Mouse (Mus musculus) intestine, embryonic 14.5 days (tissue): Measurements from ENCODE around the gene Matn1. TPM values are rescaled to one million over a fixed set of nuclear protein-coding genes. Genes with fewer than 3 reads are reported as not detected.

Experiments used
- ATAC-seq: fragments of 200-750 bp; cut with Nextera tagmentation; replicated peaks from 2 replicates; pipeline ENCODE4 v1.8.0; 2017; ENCODE audit warnings: low read depth, moderate number of reproducible peaks, moderate TSS enrichment, moderate library complexity; ENCODE audit not compliant: low FRiP score, low TSS enrichment
- DNase-seq: peaks from one replicate; pipeline ENCODE4 v3.0.0-alpha.2; 2018; ENCODE audit warnings: low spot score
- H3K27ac ChIP-seq: fragments of 300-500 bp; sonication (generic); 2 replicates; pipeline ENCODE4 v1.5.1; 2014; ENCODE audit warnings: low read depth, mild to moderate bottlenecking, control low read depth
- H3K27me3 ChIP-seq: fragments of 300-500 bp; sonication (generic); replicated peaks from 2 replicates; pipeline ENCODE4 v1.6.1; 2014; ENCODE audit warnings: low read length, control low read depth; ENCODE audit not compliant: control insufficient read depth, insufficient read depth
- H3K36me3 ChIP-seq: fragments of 300-500 bp; sonication (generic); 2 replicates; pipeline ENCODE4 v1.6.1; 2014; ENCODE audit warnings: low read length, control low read depth; ENCODE audit not compliant: control insufficient read depth, insufficient read depth
- H3K4me1 ChIP-seq: fragments of 300-500 bp; sonication (generic); replicated peaks from 2 replicates; pipeline ENCODE4 v1.6.1; 2014; ENCODE audit warnings: low read length, control low read depth, mixed read lengths; ENCODE audit not compliant: control insufficient read depth, insufficient read depth
- H3K4me2 ChIP-seq: fragments of 300-500 bp; sonication (generic); 2 replicates; pipeline ENCODE4 v1.6.1; 2014; ENCODE audit warnings: low read length
- H3K4me3 ChIP-seq: fragments of 300-500 bp; sonication (generic); 2 replicates; pipeline ENCODE4 v1.5.1; 2014; ENCODE audit warnings: low read depth, low read length, control low read depth, mixed read lengths
- H3K9ac ChIP-seq: fragments of 300-500 bp; sonication (generic); 2 replicates; pipeline ENCODE4 v1.6.1; 2014; ENCODE audit warnings: mild to moderate bottlenecking, low read length
- H3K9me3 ChIP-seq: fragments of 300-500 bp; sonication (generic); 2 replicates; pipeline ENCODE4 v1.6.1; 2016; ENCODE audit warnings: low read length, control low read depth; ENCODE audit not compliant: control insufficient read depth
- WGBS: fragments of 180-500 bp; shearing (Covaris S2); extraction: QIAGEN DNeasy Blood & Tissue Kit; methylation state at CpG from one replicate; pipeline ENCODE4 v1.1.7; 2014; 5-methylcytosine and 5-hydroxymethylcytosine counted together
- polyA plus RNA-seq: library from polyadenylated mRNA; unstranded; fragments of >200 nt; fragmentation: Nextera tagmentation; extraction: Ambion mirVana; gene quantifications from 2 replicates; pipeline ENCODE4 v1.2.1, GENCODE M21; 2014

Gene Matn1
- polyA plus RNA-seq, 1 experiment from 2014 or later, result not detected

DNA sequence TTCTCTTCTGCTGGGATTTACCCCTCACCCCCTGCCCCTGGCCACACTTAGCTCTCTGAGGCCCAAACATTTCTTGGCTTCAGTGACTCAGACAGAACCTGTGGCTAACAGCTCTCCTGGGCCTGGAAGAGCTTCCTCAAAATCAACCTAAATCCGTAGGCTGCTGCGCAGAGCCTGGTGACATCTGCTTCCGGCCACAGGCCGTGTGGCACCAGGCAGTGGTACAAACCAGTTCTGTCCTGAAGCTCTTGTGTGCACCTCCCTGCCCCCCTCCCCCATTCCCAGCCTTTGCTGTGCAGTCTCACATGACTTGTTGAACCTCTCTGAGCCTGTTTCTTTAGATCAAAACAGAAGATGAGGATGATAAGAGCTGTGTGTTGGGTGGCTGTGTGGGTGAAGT is 30.2 kb upstream of the Matn1 start:
- H3K4me1 ChIP-seq, result no peaks in the 10 kb centered on the region
- H3K27ac ChIP-seq, result no peak overlapping the region
- no peak for DNase-seq
- H3K4me2 ChIP-seq, result no peak overlapping the region
- H3K4me3 ChIP-seq, result no peak overlapping the region
- H3K9me3 ChIP-seq, result no peaks in the 10 kb centered on the region
- no peaks in the 10 kb centered on the region for H3K27me3 ChIP-seq
- no peak overlapping the region for H3K9ac ChIP-seq
- ATAC-seq, result no peak
- H3K36me3 ChIP-seq, result no peaks in the 10 kb centered on the region
- WGBS, result 84% methylated on average over 4 of the region's 4 CpGs

GRCm38 (mm10) chr4:130914527-130914926 is 29.7 kb upstream of the Matn1 start:
- no peaks in the 10 kb centered on the region for H3K9me3 ChIP-seq
- no peak; the same call in 1 of the 2 replicates for ATAC-seq
- H3K9ac ChIP-seq, result no peak overlapping the region
- no peak overlapping the region for H3K4me3 ChIP-seq
- no peak overlapping the region for H3K27ac ChIP-seq
- no peak overlapping the region for H3K4me2 ChIP-seq
- no peak for DNase-seq
- no peaks in the 10 kb centered on the region for H3K4me1 ChIP-seq
- no peaks in the 10 kb centered on the region for H3K36me3 ChIP-seq
- WGBS, result 71% methylated on average over 7 of the region's 7 CpGs
- no peaks in the 10 kb centered on the region for H3K27me3 ChIP-seq

- Histone ChIP-seq H3K9me3 (no peaks in the 10 kb centered on the region), H3K4me2 (no peak overlapping the region), H3K4me3 (no peak overlapping the region), H3K27ac (no peak overlapping the region), H3K4me1 (no peaks in the 10 kb centered on the region), H3K9ac (no peak overlapping the region), H3K27me3 (no peaks in the 10 kb centered on the region), H3K36me3 (no peaks in the 10 kb centered on the region)
- 60% methylated on average over 12 of the region's 12 CpGs for WGBS
- ATAC-seq, result no peak
- no peak for DNase-seq
These were observed 29.0 kb upstream of the Matn1 start for GRCm38 (mm10) chr4:130915006-130915667.

- Histone ChIP-seq H3K9me3 (no peaks in the 10 kb centered on the region), H3K4me3 (no peak overlapping the region), H3K4me2 (no peak overlapping the region), H3K9ac (no peak overlapping the region), H3K27ac (no peak overlapping the region), H3K27me3 (no peaks in the 10 kb centered on the region), H3K36me3 (no peaks in the 10 kb centered on the region), H3K4me1 (no peaks in the 10 kb centered on the region)
- ATAC-seq (no peak), DNase-seq (no peak)
- 69% methylated on average over 7 of the region's 7 CpGs for WGBS
These were observed 28.5 kb upstream of the Matn1 start for GRCm38 (mm10) chr4:130915668-130916035.

- Histone ChIP-seq H3K9ac (no peak overlapping the region), H3K27ac (no peak overlapping the region), H3K27me3 (no peaks in the 10 kb centered on the region), H3K4me3 (no peak overlapping the region), H3K9me3 (no peaks in the 10 kb centered on the region), H3K4me2 (no peak overlapping the region), H3K36me3 (no peaks in the 10 kb centered on the region), H3K4me1 (no peaks in the 10 kb centered on the region)
- ATAC-seq (no peak), DNase-seq (no peak)
- 82% methylated on average over 7 of the region's 7 CpGs for WGBS
These were observed 27.5 kb upstream of the Matn1 start for GRCm38 (mm10) chr4:130916639-130917038.

GRCm38 (mm10) chr4:130917564-130917963 is 26.6 kb upstream of the Matn1 start:
- no peaks in the 10 kb centered on the region for H3K27me3 ChIP-seq
- no peak overlapping the region for H3K4me3 ChIP-seq
- no peak overlapping the region for H3K9ac ChIP-seq
- H3K9me3 ChIP-seq, result no peaks in the 10 kb centered on the region
- H3K4me2 ChIP-seq, result no peak overlapping the region
- H3K27ac ChIP-seq, result no peak overlapping the region
- WGBS, result 71% methylated on average over 4 of the region's 4 CpGs
- DNase-seq (no peak), ATAC-seq (no peak)
- H3K4me1 ChIP-seq, result no peaks in the 10 kb centered on the region
- no peaks in the 10 kb centered on the region for H3K36me3 ChIP-seq

DNA sequence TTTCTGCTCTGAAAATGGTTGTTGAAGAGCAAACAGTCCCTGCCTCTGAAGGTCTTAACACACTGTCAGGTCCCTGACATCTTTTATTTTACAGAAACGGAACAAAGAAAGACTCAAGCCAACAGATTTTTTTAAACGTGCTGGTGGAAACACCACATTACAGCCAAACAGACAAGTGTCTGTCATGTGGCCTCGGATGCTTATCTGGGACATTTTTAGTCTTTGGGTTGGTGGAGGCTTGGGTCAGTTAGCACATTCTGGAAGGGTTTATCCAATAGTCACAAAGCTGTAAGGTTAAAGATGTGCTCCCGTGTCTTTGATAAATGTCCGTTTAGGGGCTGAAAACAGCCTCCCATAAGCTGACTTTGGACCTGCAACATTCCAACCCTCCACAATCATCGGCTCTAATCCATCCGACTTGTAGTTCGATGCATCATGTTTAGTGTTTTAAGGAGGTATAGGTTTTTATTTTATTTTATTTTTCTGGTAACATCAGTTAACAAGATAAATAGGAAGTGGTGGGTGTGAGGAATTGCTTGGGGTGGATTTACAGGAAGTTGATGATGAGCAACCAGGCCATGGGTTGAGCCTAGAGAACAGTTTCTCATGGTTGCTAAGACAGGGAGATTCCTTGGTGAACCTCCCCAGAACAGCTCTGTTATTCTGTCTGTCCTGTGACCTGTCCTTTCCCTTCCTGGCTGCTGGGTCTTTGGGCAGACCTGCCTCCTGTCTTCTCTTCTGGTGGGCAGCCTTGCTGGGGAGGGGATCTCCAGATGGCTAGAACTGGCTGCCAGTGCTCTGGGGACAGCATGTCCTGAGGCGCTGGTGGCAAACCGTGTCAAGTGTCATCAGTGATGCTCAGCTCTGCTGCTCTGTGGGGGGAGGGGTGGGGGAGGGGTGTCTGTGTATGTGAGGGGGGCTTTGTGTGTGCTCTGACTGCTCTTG is 25.1 kb upstream of the Matn1 start:
- no peak for DNase-seq
- no peaks in the 10 kb centered on the region for H3K27me3 ChIP-seq
- WGBS, result 71% methylated on average over 10 of the region's 10 CpGs

GRCm38 (mm10) chr4:130919750-130920356 is 24.3 kb upstream of the Matn1 start:
- H3K4me2 ChIP-seq, result no peak overlapping the region
- H3K9me3 ChIP-seq, result no peaks in the 10 kb centered on the region
- H3K4me3 ChIP-seq, result no peak overlapping the region
- no peaks in the 10 kb centered on the region for H3K27me3 ChIP-seq
- H3K4me1 ChIP-seq, result no peaks in the 10 kb centered on the region
- 65% methylated on average over 9 of the region's 9 CpGs for WGBS
- H3K9ac ChIP-seq, result no peak overlapping the region
- no peaks in the 10 kb centered on the region for H3K36me3 ChIP-seq
- DNase-seq, result no peak
- no peak overlapping the region for H3K27ac ChIP-seq
- no peak for ATAC-seq

More for the DNA sequence above, 25.1 kb upstream of the Matn1 start:
- H3K4me3 ChIP-seq, result no peak overlapping the region
- no peak overlapping the region for H3K9ac ChIP-seq
- no peaks in the 10 kb centered on the region for H3K4me1 ChIP-seq
- no peak overlapping the region for H3K4me2 ChIP-seq
- H3K27ac ChIP-seq, result no peak overlapping the region
- ATAC-seq, result no peak
- no peaks in the 10 kb centered on the region for H3K36me3 ChIP-seq
- H3K9me3 ChIP-seq, result no peaks in the 10 kb centered on the region
